In genomic region chr4:32330584-32331314, GRCm38 (mm10) we compare ENCODE assay signal across 21 mouse cellular contexts.
DNase-seq lines count a peak whose midpoint lies in the region; ATAC-seq and TF ChIP-seq lines count a peak whose summit lies in the region.
"Had no signal": no experiment of that assay in that cellular context is flagged by ENCODE, and none has a peak within 500 bp of the region (broad histone marks: within the 10 kb centered on the region; RNA-seq: fewer than 3 reads in every experiment).

No protein-coding gene starts in this region.

- no peak overlapping the region for H3K4me3 ChIP-seq in liver, postnatal 0 days (ENCODE audit: low read depth, low read length)
- no peak overlapping the region for H3K4me3 ChIP-seq in liver, embryonic 11.5 days (ENCODE audit: low read depth, low read length)
- H3K4me3 ChIP-seq in heart, embryonic 16.5 days (ENCODE audit: low read length), result peak overlapping the region; percentile 11; the same call in 1 of the 2 replicates
- H3K4me3 ChIP-seq: embryonic facial prominence, embryonic 13.5 days; myocyte; stomach, embryonic 15.5 days had no signal

- peak overlapping the region; percentile 35; the same call in 1 of the 2 replicates for H3K4me2 ChIP-seq in liver, postnatal 0 days (ENCODE audit: low read depth, low read length)
- H3K4me2 ChIP-seq in liver, embryonic 11.5 days, result no peak overlapping the region
- peak overlapping the region; percentile 39 for H3K4me2 ChIP-seq in heart, embryonic 16.5 days (ENCODE audit: low read depth, low read length)
- H3K4me2 ChIP-seq: embryonic facial prominence, embryonic 13.5 days; hindbrain, embryonic 14.5 days; stomach, embryonic 15.5 days had no signal

- no peaks in the 10 kb centered on the region for H3K36me3 ChIP-seq in liver, postnatal 0 days (replicated peaks; ENCODE audit: insufficient read depth, low read length)
- no peaks in the 10 kb centered on the region for H3K36me3 ChIP-seq in liver, embryonic 11.5 days (ENCODE audit: control insufficient read depth, insufficient read depth, low read length)
- no peaks in the 10 kb centered on the region for H3K36me3 ChIP-seq in heart, embryonic 16.5 days (ENCODE audit: control insufficient read depth, insufficient read depth)
- H3K36me3 ChIP-seq: embryonic facial prominence, embryonic 13.5 days; stomach, embryonic 15.5 days had no signal

- no peaks in the 10 kb centered on the region for H3K9me3 ChIP-seq in liver, postnatal 0 days (ENCODE audit: low read length)
- no peaks in the 10 kb centered on the region for H3K9me3 ChIP-seq in liver, embryonic 11.5 days (ENCODE audit: control insufficient read depth, low read length)
- no peaks in the 10 kb centered on the region for H3K9me3 ChIP-seq in heart, embryonic 16.5 days (replicated peaks; ENCODE audit: control insufficient read depth, low read length)
- H3K9me3 ChIP-seq: embryonic facial prominence, embryonic 13.5 days; stomach, embryonic 15.5 days had no signal

- TF ChIP-seq CTCF in liver, postnatal 0 days (IDR thresholded peaks at IDR 0.05; ENCODE audit: low read depth), result no peak

- no peaks in the 10 kb centered on the region for H3K27me3 ChIP-seq in liver, postnatal 0 days (ENCODE audit: insufficient read depth, low read length)
- H3K27me3 ChIP-seq in liver, embryonic 11.5 days (replicated peaks; ENCODE audit: control insufficient read depth, insufficient read depth, low read length), result no peaks in the 10 kb centered on the region
- no peaks in the 10 kb centered on the region for H3K27me3 ChIP-seq in heart, embryonic 16.5 days (ENCODE audit: control insufficient read depth, insufficient read depth, low read length)
- H3K27me3 ChIP-seq: CH12.LX; embryonic facial prominence, embryonic 13.5 days; stomach, embryonic 15.5 days had no signal

- 50% methylated on average over 8 of the region's 8 CpGs for WGBS in liver, postnatal 0 days (ENCODE audit: insufficient replicate concordance)
- 57% methylated on average over 8 of the region's 8 CpGs for WGBS in liver, embryonic 11.5 days
- WGBS in heart, embryonic 16.5 days, result 24% methylated on average over 8 of the region's 8 CpGs

- no peak for DNase-seq in liver, postnatal 0 days
- DNase-seq in liver, embryonic 11.5 days (ENCODE audit: low spot score), result no peak
- no peak for DNase-seq in cerebellum, adult 11 months
- DNase-seq in retina, postnatal 1 day, result no peak
- DNase-seq: adrenal gland, postnatal 14 days; cerebellum, adult 18-20 months; forebrain, postnatal 0 days; lung, adult 18-20 months; lung, postnatal 36 days; midbrain, embryonic 14.5 days; right cerebral cortex, adult 18-20 months had no signal

- ATAC-seq in liver, postnatal 0 days, result 0 out of 2 replicates have a peak, but pooled peaks have one; percentile 19
- no peak for ATAC-seq in liver, embryonic 11.5 days (replicated peaks; ENCODE audit: low FRiP score)
- ATAC-seq in activated CD4-positive, CD25-positive, alpha-beta regulatory T cell, adult 4 months, result peak; percentile 26
- peak; percentile 75; the same call in 1 of the 2 replicates for ATAC-seq in heart, embryonic 16.5 days (replicated peaks; ENCODE audit: extremely low read depth, insufficient read depth, low FRiP score)
- ATAC-seq in megakaryocyte-erythroid progenitor cell, adult 5-6 weeks (replicated peaks; ENCODE audit: low FRiP score, low TSS enrichment, poor library complexity, severe bottlenecking), result peak; percentile 79
- ATAC-seq: forebrain, postnatal 0 days; intestine, postnatal 0 days had no signal

- H3K9ac ChIP-seq in liver, postnatal 0 days (replicated peaks), result no peak overlapping the region
- H3K9ac ChIP-seq in liver, embryonic 11.5 days (ENCODE audit: low read depth, low read length), result no peak overlapping the region
- 0 out of 2 replicates have a peak overlapping the region, but pooled peaks have one; percentile 4 for H3K9ac ChIP-seq in heart, embryonic 16.5 days (ENCODE audit: low read length)
- H3K9ac ChIP-seq: embryonic facial prominence, embryonic 13.5 days; forebrain, postnatal 0 days; hindbrain, embryonic 14.5 days; stomach, embryonic 15.5 days had no signal

- H3K4me1 ChIP-seq in liver, postnatal 0 days (ENCODE audit: insufficient read depth), result peaks cover 18% of the 10 kb centered on the region
- peaks cover 16% of the 10 kb centered on the region for H3K4me1 ChIP-seq in liver, embryonic 11.5 days (replicated peaks; ENCODE audit: control insufficient read depth, insufficient read depth, low read length)
- H3K4me1 ChIP-seq in heart, embryonic 16.5 days (ENCODE audit: control insufficient read depth, insufficient read depth, low read length), result peaks cover 43% of the 10 kb centered on the region

- TF ChIP-seq EP300 in liver, postnatal 0 days (IDR thresholded peaks at IDR 0.05; ENCODE audit: low read depth), result no peak

- no peak overlapping the region for H3K27ac ChIP-seq in liver, postnatal 0 days (ENCODE audit: low read depth)
- no peak overlapping the region for H3K27ac ChIP-seq in liver, embryonic 11.5 days (ENCODE audit: low read depth, low read length)
- peak overlapping the region; percentile 81 for H3K27ac ChIP-seq in heart, embryonic 16.5 days (ENCODE audit: low read length)
- H3K27ac ChIP-seq: embryonic facial prominence, embryonic 13.5 days; hindbrain, embryonic 14.5 days; kidney, postnatal 0 days; stomach, embryonic 15.5 days had no signal
